In the genomic region with DNA sequence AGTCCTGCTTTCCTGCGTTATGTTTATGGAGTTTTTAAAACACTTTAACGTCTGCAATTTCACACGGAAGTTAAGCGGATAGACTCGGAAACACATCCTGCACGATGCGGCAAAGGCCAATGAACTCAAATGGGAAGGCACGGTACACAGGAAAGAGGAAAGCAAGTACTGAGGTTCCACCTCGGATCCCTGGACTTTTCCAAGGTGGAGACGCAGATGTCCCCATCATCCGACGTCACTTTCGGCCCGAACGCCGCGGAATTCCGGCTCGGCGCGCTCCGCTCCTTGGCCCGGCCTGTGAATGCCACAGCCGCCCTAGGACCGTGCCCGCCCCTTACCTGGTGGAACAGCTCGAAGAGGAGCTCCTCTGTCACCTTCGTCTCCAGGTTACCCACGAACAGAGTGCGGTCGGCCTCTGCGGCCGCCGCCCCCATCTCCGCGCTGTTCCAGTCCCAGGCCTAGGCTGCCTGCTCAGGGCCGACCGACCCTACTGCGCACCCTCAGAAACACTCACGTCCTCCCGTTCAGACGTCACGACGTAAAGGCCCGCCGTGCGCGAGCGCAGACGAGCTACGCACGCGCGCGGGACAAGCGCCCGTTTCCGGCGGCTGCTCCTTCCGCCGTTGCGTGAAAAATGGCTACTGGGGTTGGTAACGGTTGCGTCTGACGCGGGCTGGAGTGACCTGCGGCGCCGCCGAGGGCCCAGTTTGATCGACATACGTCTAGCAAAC, we compare ENCODE assay signal across 8 mouse cellular contexts. TPM values are rescaled to one million over a fixed set of nuclear protein-coding genes. Genes with fewer than 3 reads are reported as not detected.
DNase-seq lines count a peak whose midpoint lies in the region; ATAC-seq lines count a peak whose summit lies in the region.

A gene (minus strand): TSS at position 483 of the 731 bp plus-strand sequence.
A gene (plus strand): TSS at position 626 of the 731 bp plus-strand sequence.

- peak; percentile 93 for DNase-seq in adipocyte (ENCODE audit: low spot score)
- DNase-seq in embryo, embryonic 10 days (ENCODE audit: low spot score) = peak; percentile 98
- DNase-seq in gastrocnemius, postnatal 10 days = peak; percentile 95
- DNase-seq in induced T-regulatory cell, adult 2 months (ENCODE audit: low read depth) = peak; percentile 97
- peak; percentile 89 to 95 for DNase-seq in left cerebral cortex, adult 9 months (ENCODE audit: low spot score in 2 of 2)
- DNase-seq in right cerebral cortex, postnatal 14 days = peak; percentile 94
- peak; percentile 92 to 94 for DNase-seq in urinary bladder, postnatal 4 days (ENCODE audit: low spot score in 2 of 2)

- ATAC-seq in megakaryocyte progenitor cell, adult 5-6 weeks (replicated peaks; ENCODE audit: poor library complexity) = peak; percentile 98

RNA-seq across cellular contexts. Expression of the first gene that starts in this region (rescaled TPM):
- 10 to 100 TPM; 20.9 to 24.2 TPM for total RNA-seq in gastrocnemius, postnatal 10 days (2021)
- 117 and 122 TPM in 2 replicates for total RNA-seq in megakaryocyte progenitor cell, adult 5-6 weeks (2015)
- 97.9 and 109 TPM in 2 replicates for total RNA-seq in megakaryocyte progenitor cell, adult 5-6 weeks (2017)

RNA-seq across cellular contexts. Expression of the second gene that starts in this region (rescaled TPM):
- total RNA-seq in gastrocnemius, postnatal 10 days (2021) = 10 to 100 TPM; 12.9 to 14.1 TPM
- 4.9 and 8.8 TPM in 2 replicates for total RNA-seq in megakaryocyte progenitor cell, adult 5-6 weeks (2015)
- total RNA-seq in megakaryocyte progenitor cell, adult 5-6 weeks (2017) = 6.3 and 13.5 TPM in 2 replicates

Comparison
In these comparisons a context has a peak if more than half of its experiments do, and no peak if none do; other contexts are left out.
1. Peak in every context shown above with its lines: DNase-seq and ATAC-seq.